Mouse (Mus musculus) kidney, adult 2 months (tissue): ENCODE results near the gene Wnk1.

Experiments used
- CTCF ChIP-seq: fragments of 200-500 bp; conservative IDR thresholded peaks from 2 replicates; pipeline ENCODE4 v1.5.1; 2011; ENCODE audit warnings: low read depth, mild to moderate bottlenecking, control low read depth, low read length, moderate library complexity, mixed read lengths; ENCODE audit not compliant: insufficient read depth, insufficient read length
- POLR2A ChIP-seq: fragments of 200-500 bp; IDR thresholded peaks from one replicate; pipeline ENCODE4 v1.6.1; 2011; ENCODE audit warnings: low read depth, low read length, control low read depth

DNA sequence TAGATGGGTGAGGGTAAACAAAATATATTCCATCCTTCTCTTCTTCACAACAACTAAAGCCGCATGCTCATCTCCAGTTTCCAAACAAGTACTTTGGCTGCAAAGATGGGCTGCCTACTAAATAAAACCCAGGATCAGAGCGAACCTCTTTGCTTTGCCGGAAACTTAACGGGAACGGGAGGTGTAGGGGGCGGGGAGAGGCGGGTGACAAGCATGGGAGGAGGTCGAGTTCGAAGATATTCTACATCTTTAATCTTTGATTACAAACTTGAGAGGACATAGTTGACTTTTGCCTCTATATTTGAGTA lies 738 bp upstream of the Wnk1 start:
- TF ChIP-seq CTCF (no peak), POLR2A (no peak)
